Mouse (Mus musculus) midbrain, embryonic 11.5 days (tissue): ENCODE data around the gene Stoml3. TPM values are rescaled to one million over a fixed set of nuclear protein-coding genes. Genes with fewer than 3 reads are reported as not detected.
A peak's percentile ranks its signal among the peaks of the same experiment; 100 is the strongest.

Experiments
- ATAC-seq: fragments of 200-750 bp; cut with Nextera tagmentation; 2 replicates; pipeline ENCODE4 v1.8.0; 2017; ENCODE audit warnings: moderate TSS enrichment, moderate library complexity; ENCODE audit not compliant: low FRiP score
- DNase-seq: peaks from one replicate; pipeline ENCODE4 v3.0.0; 2015; ENCODE audit warnings: low spot score; ENCODE audit errors: missing footprints
- H3K27ac ChIP-seq: fragments of 300-500 bp; sonication (generic); 2 replicates; pipeline ENCODE4 v1.5.1; 2014; ENCODE audit warnings: low read depth, low read length
- H3K27me3 ChIP-seq: fragments of 300-500 bp; sonication (generic); 2 replicates; pipeline ENCODE4 v1.6.1; 2014; ENCODE audit warnings: mild to moderate bottlenecking, low read length, moderate library complexity, mixed read lengths; ENCODE audit not compliant: control insufficient read depth, insufficient read depth
- H3K36me3 ChIP-seq: fragments of 300-500 bp; sonication (generic); 2 replicates; pipeline ENCODE4 v1.6.1; 2014; ENCODE audit warnings: mild to moderate bottlenecking, low read length, moderate library complexity, mixed read lengths; ENCODE audit not compliant: control insufficient read depth, insufficient read depth
- H3K4me1 ChIP-seq: fragments of 300-500 bp; sonication (generic); 2 replicates; pipeline ENCODE4 v1.6.1; 2014; ENCODE audit warnings: low read length; ENCODE audit not compliant: control insufficient read depth, insufficient read depth
- H3K4me2 ChIP-seq: fragments of 300-500 bp; sonication (generic); 2 replicates; pipeline ENCODE4 v1.6.1; 2014; ENCODE audit warnings: mild to moderate bottlenecking, moderate library complexity
- H3K4me3 ChIP-seq: fragments of 300-500 bp; sonication (generic); 2 replicates; pipeline ENCODE4 v1.5.1; 2014; ENCODE audit warnings: low read depth, low read length
- H3K9ac ChIP-seq: fragments of 300-500 bp; sonication (generic); 2 replicates; pipeline ENCODE4 v1.6.1; 2014; ENCODE audit warnings: low read length
- H3K9me3 ChIP-seq: fragments of 300-500 bp; sonication (generic); 2 replicates; pipeline ENCODE4 v1.6.1; 2016; ENCODE audit warnings: low read length; ENCODE audit not compliant: control insufficient read depth
- WGBS: fragments of 180-500 bp; shearing (Covaris S2); extraction: QIAGEN DNeasy Blood & Tissue Kit; methylation state at CpG from one replicate; pipeline ENCODE4 v1.1.7; 2014; 5-methylcytosine and 5-hydroxymethylcytosine counted together
- polyA plus RNA-seq: library from polyadenylated mRNA; unstranded; fragments of >200 nt; fragmentation: Nextera tagmentation; extraction: Ambion mirVana; gene quantifications from 2 replicates; pipeline ENCODE4 v1.2.1, GENCODE M21; 2014

Gene Stoml3
- polyA plus RNA-seq: not detected in 2 replicates

GRCm38 (mm10) chr3:53488353-53488752 is at the start of gene Stoml3:
Gene Stoml3 (plus strand): TSS chr3:53488653.
- no peak for ATAC-seq
- Histone ChIP-seq H3K27me3 (no peaks in the 10 kb centered on the region), H3K4me1 (no peaks in the 10 kb centered on the region), H3K36me3 (no peaks in the 10 kb centered on the region), H3K9ac (no peak within 1 kb of the TSS), H3K27ac (no peak within 1 kb of the TSS), H3K9me3 (no peaks in the 10 kb centered on the region), H3K4me2 (no peak within 1 kb of the TSS), H3K4me3 (no peak within 1 kb of the TSS)
- 73% methylated on average over 6 of the region's 6 CpGs for WGBS
- no peak for DNase-seq

- 50% methylated on average over 5 of the region's 5 CpGs for WGBS
- DNase-seq: no peak
- peak; percentile 72 for ATAC-seq
Observed at GRCm38 (mm10) chr3:53445540-53445939, 42.9 kb upstream of the Stoml3 start.

GRCm38 (mm10) chr3:53446801-53447200 is 41.7 kb upstream of the Stoml3 start:
- 77% methylated on average over 3 of the region's 3 CpGs for WGBS

More at GRCm38 (mm10) chr3:53445540-53445939, 42.9 kb upstream of the Stoml3 start:
- no peaks in the 10 kb centered on the region for H3K9me3 ChIP-seq
- 0 out of 2 replicates have a peak, but pooled peaks cover 2% of the 10 kb centered on the region for H3K4me1 ChIP-seq
- no peak overlapping the region for H3K9ac ChIP-seq
- no peak overlapping the region for H3K4me2 ChIP-seq
- H3K36me3 ChIP-seq: no peaks in the 10 kb centered on the region
- H3K27me3 ChIP-seq: no peaks in the 10 kb centered on the region
- H3K27ac ChIP-seq: no peak overlapping the region
- H3K4me3 ChIP-seq: no peak overlapping the region

GRCm38 (mm10) chr3:53448208-53448607 is 40.2 kb upstream of the Stoml3 start:
- Histone ChIP-seq H3K9me3 (no peaks in the 10 kb centered on the region), H3K4me2 (no peak overlapping the region), H3K4me1 (0 out of 2 replicates have a peak, but pooled peaks cover 2% of the 10 kb centered on the region), H3K9ac (no peak overlapping the region), H3K36me3 (peaks cover 8% of the 10 kb centered on the region; the same call in 1 of the 2 replicates), H3K4me3 (no peak overlapping the region), H3K27me3 (no peaks in the 10 kb centered on the region), H3K27ac (no peak overlapping the region)
- WGBS: 39% methylated on average over 2 of the region's 2 CpGs
- ATAC-seq: peak; percentile 48; the same call in 1 of the 2 replicates
- DNase-seq: peak; percentile 96

More at GRCm38 (mm10) chr3:53446801-53447200, 41.7 kb upstream of the Stoml3 start:
- ATAC-seq (no peak), DNase-seq (no peak)
- no peak overlapping the region for H3K4me3 ChIP-seq
- 0 out of 2 replicates have a peak, but pooled peaks cover 2% of the 10 kb centered on the region for H3K4me1 ChIP-seq
- no peak overlapping the region for H3K9ac ChIP-seq
- no peaks in the 10 kb centered on the region for H3K27me3 ChIP-seq
- H3K4me2 ChIP-seq: no peak overlapping the region
- H3K9me3 ChIP-seq: no peaks in the 10 kb centered on the region
- H3K27ac ChIP-seq: no peak overlapping the region
- 0 out of 2 replicates have a peak, but pooled peaks cover 3% of the 10 kb centered on the region for H3K36me3 ChIP-seq

- H3K36me3 ChIP-seq: peaks cover 8% of the 10 kb centered on the region; the same call in 1 of the 2 replicates
- H3K9ac ChIP-seq: no peak overlapping the region
- 93% methylated on average over 11 of the region's 11 CpGs for WGBS
- DNase-seq: no peak
- H3K27ac ChIP-seq: no peak overlapping the region
- H3K4me1 ChIP-seq: no peaks in the 10 kb centered on the region
- no peaks in the 10 kb centered on the region for H3K27me3 ChIP-seq
- no peak for ATAC-seq
- H3K4me2 ChIP-seq: no peak overlapping the region
- H3K9me3 ChIP-seq: no peaks in the 10 kb centered on the region
- H3K4me3 ChIP-seq: no peak overlapping the region
Observed at GRCm38 (mm10) chr3:53450666-53451065, 37.8 kb upstream of the Stoml3 start.

GRCm38 (mm10) chr3:53452351-53452750 is 36.1 kb upstream of the Stoml3 start:
- Histone ChIP-seq H3K9ac (no peak overlapping the region), H3K36me3 (peaks cover 10% of the 10 kb centered on the region; the same call in 1 of the 2 replicates), H3K4me3 (no peak overlapping the region), H3K9me3 (no peaks in the 10 kb centered on the region), H3K27ac (no peak overlapping the region), H3K4me2 (no peak overlapping the region), H3K4me1 (no peaks in the 10 kb centered on the region), H3K27me3 (no peaks in the 10 kb centered on the region)
- WGBS: 96% methylated on average over 10 of the region's 10 CpGs
- ATAC-seq (no peak), DNase-seq (no peak)

- no peaks in the 10 kb centered on the region for H3K27me3 ChIP-seq
- no peaks in the 10 kb centered on the region for H3K4me1 ChIP-seq
- ATAC-seq (no peak), DNase-seq (no peak)
- no peaks in the 10 kb centered on the region for H3K9me3 ChIP-seq
- 92% methylated on average over 7 of the region's 7 CpGs for WGBS
- no peak overlapping the region for H3K27ac ChIP-seq
- H3K36me3 ChIP-seq: peaks cover 10% of the 10 kb centered on the region; the same call in 1 of the 2 replicates
- no peak overlapping the region for H3K4me2 ChIP-seq
- H3K9ac ChIP-seq: no peak overlapping the region
- no peak overlapping the region for H3K4me3 ChIP-seq
Observed at GRCm38 (mm10) chr3:53453346-53453745, 35.1 kb upstream of the Stoml3 start.

- no peaks in the 10 kb centered on the region for H3K9me3 ChIP-seq
- no peaks in the 10 kb centered on the region for H3K4me1 ChIP-seq
- ATAC-seq (no peak), DNase-seq (no peak)
- no peaks in the 10 kb centered on the region for H3K27me3 ChIP-seq
- no peak overlapping the region for H3K4me3 ChIP-seq
- H3K4me2 ChIP-seq: no peak overlapping the region
- H3K9ac ChIP-seq: no peak overlapping the region
- WGBS: 93% methylated on average over 6 of the region's 6 CpGs
- H3K36me3 ChIP-seq: peaks cover 10% of the 10 kb centered on the region; the same call in 1 of the 2 replicates
- no peak overlapping the region for H3K27ac ChIP-seq
Observed at GRCm38 (mm10) chr3:53454005-53454404, 34.4 kb upstream of the Stoml3 start.

- H3K9me3 ChIP-seq: no peaks in the 10 kb centered on the region
- no peaks in the 10 kb centered on the region for H3K4me1 ChIP-seq
Observed at GRCm38 (mm10) chr3:53454561-53454960, 33.9 kb upstream of the Stoml3 start.

More at GRCm38 (mm10) chr3:53454561-53454960, 33.9 kb upstream of the Stoml3 start:
- no peak overlapping the region for H3K9ac ChIP-seq
- H3K36me3 ChIP-seq: peaks cover 10% of the 10 kb centered on the region; the same call in 1 of the 2 replicates
- DNase-seq (no peak), ATAC-seq (no peak)
- no peaks in the 10 kb centered on the region for H3K27me3 ChIP-seq
- H3K4me2 ChIP-seq: no peak overlapping the region
- WGBS: 91% methylated on average over 6 of the region's 6 CpGs
- H3K4me3 ChIP-seq: no peak overlapping the region
- H3K27ac ChIP-seq: no peak overlapping the region
